Mouse (Mus musculus): ENCODE measurements around the gene Slc22a14. TPM values are rescaled to one million over a fixed set of nuclear protein-coding genes. Genes with fewer than 3 reads are reported as not detected.

Slc22a14 gene
- polyA plus RNA-seq, 1 experiment: not detected

- Histone ChIP-seq H3K27me3 (ENCODE audit: control insufficient read depth, insufficient read depth, low read length) (no peaks in the 10 kb centered on the region), H3K27ac (ENCODE audit: insufficient read depth, low read length) (no peak overlapping the region), H3K4me3 (replicated peaks; ENCODE audit: insufficient read depth, low read depth, low read length) (no peak overlapping the region), H3K4me1 (ENCODE audit: control insufficient read depth, insufficient read depth, low read length) (no peaks in the 10 kb centered on the region)
- TF ChIP-seq POLR2A (IDR thresholded peaks at IDR 0.05; ENCODE audit: borderline replicate concordance, insufficient read depth, low read length) (no peak), CTCF (IDR thresholded peaks at IDR 0.05; ENCODE audit: borderline replicate concordance, insufficient read depth, low read depth, low read length) (no peak)
- no peak for DNase-seq
- WGBS: 85% methylated on average over 18 of the region's 18 CpGs
Observed at GRCm38 (mm10) chr9:119122596-119123369, 242.6 kb downstream of the Slc22a14 start.

- 68% methylated on average over 3 of the region's 3 CpGs for WGBS
- Histone ChIP-seq H3K4me3 (replicated peaks; ENCODE audit: insufficient read depth, low read depth, low read length) (no peak overlapping the region), H3K27ac (ENCODE audit: insufficient read depth, low read length) (no peak overlapping the region), H3K27me3 (ENCODE audit: control insufficient read depth, insufficient read depth, low read length) (no peaks in the 10 kb centered on the region), H3K4me1 (ENCODE audit: control insufficient read depth, insufficient read depth, low read length) (no peaks in the 10 kb centered on the region)
- DNase-seq: no peak
- TF ChIP-seq CTCF (IDR thresholded peaks at IDR 0.05; ENCODE audit: borderline replicate concordance, insufficient read depth, low read depth, low read length): no peak
- no peak for TF ChIP-seq POLR2A (IDR thresholded peaks at IDR 0.05; ENCODE audit: borderline replicate concordance, insufficient read depth, low read length)
Observed at GRCm38 (mm10) chr9:119120168-119120560, 245.2 kb downstream of the Slc22a14 start.

Other genes starting within 250 kb of the Slc22a14 start
- 0.52 and 1.2 TPM in 2 replicates for gene Acaa1b, start 208.5 kb downstream of the Slc22a14 start, polyA plus RNA-seq (2012; rRNA removed)
- not detected in 2 replicates for gene Gm47289, start 206.4 kb downstream of the Slc22a14 start, polyA plus RNA-seq (2012; rRNA removed)
- gene Slc22a13, start 156.5 kb downstream of the Slc22a14 start, polyA plus RNA-seq (2012; rRNA removed): not detected in 2 replicates
- gene Oxsr1, start 43.1 kb downstream of the Slc22a14 start, polyA plus RNA-seq (2012; rRNA removed): 45.7 and 47.9 TPM in 2 replicates
- 135 and 139 TPM in 2 replicates for gene Acaa1a, start 25.9 kb downstream of the Slc22a14 start, polyA plus RNA-seq (2012; rRNA removed)
- gene Myd88, start 24.1 kb downstream of the Slc22a14 start, polyA plus RNA-seq (2012; rRNA removed): 5.4 and 6.1 TPM in 2 replicates
- gene Xylb, start 8.2 kb downstream of the Slc22a14 start, polyA plus RNA-seq (2012; rRNA removed): 5.9 and 6.1 TPM in 2 replicates
- gene Acvr2b, start 36.6 kb upstream of the Slc22a14 start, polyA plus RNA-seq (2012; rRNA removed): 4.5 and 5.0 TPM in 2 replicates
- 13.0 and 14.1 TPM in 2 replicates for gene Exog, start 79.4 kb upstream of the Slc22a14 start, polyA plus RNA-seq (2012; rRNA removed)
- gene Scn5a, start 213.5 kb upstream of the Slc22a14 start, polyA plus RNA-seq (2012; rRNA removed): 0.19 and 0.21 TPM in 2 replicates

All from cerebellum, adult 2 months (tissue).